Mouse (Mus musculus) hindbrain, embryonic 13.5 days (tissue): ENCODE measurements around the gene Calhm4. TPM values are rescaled to one million over a fixed set of nuclear protein-coding genes. Genes with fewer than 3 reads are reported as not detected.

Source experiments
- ATAC-seq: fragments of 200-750 bp; cut with Nextera tagmentation; 2 replicates; pipeline ENCODE4 v1.8.0; 2017; ENCODE audit warnings: moderate TSS enrichment; ENCODE audit not compliant: low FRiP score
- H3K27ac ChIP-seq: fragments of 300-500 bp; sonication (generic); 2 replicates; pipeline ENCODE4 v1.5.1; 2015; ENCODE audit warnings: inconsistent platforms, mild to moderate bottlenecking, moderate library complexity
- H3K27me3 ChIP-seq: fragments of 300-500 bp; sonication (generic); 2 replicates; pipeline ENCODE4 v1.6.1; 2015; ENCODE audit warnings: mild to moderate bottlenecking, inconsistent platforms
- H3K36me3 ChIP-seq: fragments of 300-500 bp; sonication (generic); 2 replicates; pipeline ENCODE4 v1.6.1; 2015; ENCODE audit warnings: mild to moderate bottlenecking, inconsistent platforms
- H3K4me1 ChIP-seq: fragments of 300-500 bp; sonication (generic); replicated peaks from 2 replicates; pipeline ENCODE4 v1.6.1; 2015; ENCODE audit warnings: inconsistent platforms
- H3K4me2 ChIP-seq: fragments of 300-500 bp; sonication (generic); 2 replicates; pipeline ENCODE4 v1.6.1; 2015; ENCODE audit warnings: inconsistent platforms, mild to moderate bottlenecking, moderate library complexity
- H3K4me3 ChIP-seq: fragments of 300-500 bp; sonication (generic); 2 replicates; pipeline ENCODE4 v1.5.1; 2015; ENCODE audit warnings: mild to moderate bottlenecking, inconsistent platforms
- H3K9ac ChIP-seq: fragments of 300-500 bp; sonication (generic); 2 replicates; pipeline ENCODE4 v1.6.1; 2015; ENCODE audit warnings: mild to moderate bottlenecking, inconsistent platforms
- H3K9me3 ChIP-seq: fragments of 300-500 bp; sonication (generic); 2 replicates; pipeline ENCODE4 v1.6.1; 2016; ENCODE audit warnings: inconsistent platforms
- WGBS: fragments of 180-500 bp; shearing (Covaris S2); methylation state at CpG from one replicate; pipeline ENCODE4 v1.1.7; 2015; 5-methylcytosine and 5-hydroxymethylcytosine counted together
- polyA plus RNA-seq: library from polyadenylated mRNA; unstranded; fragments of >200 nt; fragmentation: Nextera tagmentation; extraction: Ambion mirVana; gene quantifications from 2 replicates; pipeline ENCODE4 v1.2.1, GENCODE M21; 2015

Calhm4 gene
- polyA plus RNA-seq = not detected in 2 replicates

GRCm38 (mm10) chr10:34044210-34044609 is at the start of gene Calhm4:
Gene Calhm4 (minus strand): TSS chr10:34044310.
- no peak within 1 kb of the TSS for H3K9ac ChIP-seq
- H3K27ac ChIP-seq = no peak within 1 kb of the TSS
- no peaks in the 10 kb centered on the region for H3K4me1 ChIP-seq
- H3K4me3 ChIP-seq = no peak within 1 kb of the TSS
- no peaks in the 10 kb centered on the region for H3K9me3 ChIP-seq
- no peak for ATAC-seq
- no peaks in the 10 kb centered on the region for H3K27me3 ChIP-seq
- H3K36me3 ChIP-seq = no peaks in the 10 kb centered on the region
- H3K4me2 ChIP-seq = no peak within 1 kb of the TSS
- WGBS = 87% methylated on average over 5 of the region's 5 CpGs

GRCm38 (mm10) chr10:34091888-34092287 is 47.8 kb upstream of the Calhm4 start:
- WGBS = 62% methylated on average over 5 of the region's 5 CpGs

GRCm38 (mm10) chr10:34090481-34090880 is 46.4 kb upstream of the Calhm4 start:
- H3K4me2 ChIP-seq = no peak overlapping the region
- H3K4me3 ChIP-seq = no peak overlapping the region
- H3K36me3 ChIP-seq = no peaks in the 10 kb centered on the region
- ATAC-seq = no peak
- WGBS = 95% methylated on average over 1 of the region's 1 CpGs
- no peak overlapping the region for H3K27ac ChIP-seq
- H3K9ac ChIP-seq = no peak overlapping the region
- no peaks in the 10 kb centered on the region for H3K4me1 ChIP-seq
- no peaks in the 10 kb centered on the region for H3K27me3 ChIP-seq
- H3K9me3 ChIP-seq = no peaks in the 10 kb centered on the region

More at GRCm38 (mm10) chr10:34091888-34092287, 47.8 kb upstream of the Calhm4 start:
- Histone ChIP-seq H3K4me2 (no peak overlapping the region), H3K27ac (no peak overlapping the region), H3K36me3 (no peaks in the 10 kb centered on the region), H3K4me1 (no peaks in the 10 kb centered on the region), H3K4me3 (no peak overlapping the region), H3K9me3 (no peaks in the 10 kb centered on the region), H3K27me3 (no peaks in the 10 kb centered on the region), H3K9ac (no peak overlapping the region)
- ATAC-seq = no peak

GRCm38 (mm10) chr10:34089517-34089916 is 45.4 kb upstream of the Calhm4 start:
- Histone ChIP-seq H3K36me3 (no peaks in the 10 kb centered on the region), H3K9me3 (no peaks in the 10 kb centered on the region), H3K27me3 (no peaks in the 10 kb centered on the region), H3K4me1 (no peaks in the 10 kb centered on the region), H3K4me3 (no peak overlapping the region), H3K27ac (no peak overlapping the region), H3K4me2 (no peak overlapping the region), H3K9ac (no peak overlapping the region)
- ATAC-seq = no peak
- WGBS = 88% methylated on average over 3 of the region's 3 CpGs

- Histone ChIP-seq H3K36me3 (no peaks in the 10 kb centered on the region), H3K9me3 (no peaks in the 10 kb centered on the region), H3K4me3 (no peak overlapping the region), H3K27ac (no peak overlapping the region), H3K9ac (no peak overlapping the region), H3K4me2 (no peak overlapping the region), H3K4me1 (no peaks in the 10 kb centered on the region), H3K27me3 (no peaks in the 10 kb centered on the region)
- ATAC-seq = no peak
- 94% methylated on average over 2 of the region's 2 CpGs for WGBS
Observed at GRCm38 (mm10) chr10:34088515-34088914, 44.4 kb upstream of the Calhm4 start.

- no peaks in the 10 kb centered on the region for H3K36me3 ChIP-seq
- H3K4me3 ChIP-seq = no peak overlapping the region
- H3K4me1 ChIP-seq = no peaks in the 10 kb centered on the region
- H3K9me3 ChIP-seq = no peaks in the 10 kb centered on the region
- no peak overlapping the region for H3K9ac ChIP-seq
- no peak overlapping the region for H3K4me2 ChIP-seq
- H3K27me3 ChIP-seq = no peaks in the 10 kb centered on the region
- 88% methylated on average over 1 of the region's 1 CpGs for WGBS
- ATAC-seq = no peak
- no peak overlapping the region for H3K27ac ChIP-seq
Observed at GRCm38 (mm10) chr10:34086514-34086913, 42.4 kb upstream of the Calhm4 start.

- Histone ChIP-seq H3K9ac (no peak overlapping the region), H3K36me3 (no peaks in the 10 kb centered on the region), H3K27ac (no peak overlapping the region), H3K4me3 (no peak overlapping the region), H3K27me3 (no peaks in the 10 kb centered on the region), H3K9me3 (no peaks in the 10 kb centered on the region), H3K4me2 (no peak overlapping the region), H3K4me1 (no peaks in the 10 kb centered on the region)
- WGBS = 89% methylated on average over 5 of the region's 5 CpGs
- no peak for ATAC-seq
Observed at GRCm38 (mm10) chr10:34074522-34075200, 30.6 kb upstream of the Calhm4 start.

- 63% methylated on average over 2 of the region's 2 CpGs for WGBS
- ATAC-seq = no peak
- no peak overlapping the region for H3K4me2 ChIP-seq
Observed at GRCm38 (mm10) chr10:34071650-34072049, 27.5 kb upstream of the Calhm4 start.

GRCm38 (mm10) chr10:34070999-34071492 is 26.9 kb upstream of the Calhm4 start:
- Histone ChIP-seq H3K4me3 (no peak overlapping the region), H3K4me2 (no peak overlapping the region)
- 66% methylated on average over 5 of the region's 5 CpGs for WGBS

More at GRCm38 (mm10) chr10:34071650-34072049, 27.5 kb upstream of the Calhm4 start:
- no peak overlapping the region for H3K4me3 ChIP-seq
- H3K27me3 ChIP-seq = no peaks in the 10 kb centered on the region
- no peaks in the 10 kb centered on the region for H3K4me1 ChIP-seq
- no peak overlapping the region for H3K27ac ChIP-seq
- no peaks in the 10 kb centered on the region for H3K9me3 ChIP-seq
- H3K9ac ChIP-seq = no peak overlapping the region
- no peaks in the 10 kb centered on the region for H3K36me3 ChIP-seq

GRCm38 (mm10) chr10:34069606-34070005 is 25.5 kb upstream of the Calhm4 start:
- Histone ChIP-seq H3K9ac (no peak overlapping the region), H3K36me3 (no peaks in the 10 kb centered on the region), H3K27ac (no peak overlapping the region), H3K27me3 (no peaks in the 10 kb centered on the region), H3K4me1 (no peaks in the 10 kb centered on the region), H3K9me3 (no peaks in the 10 kb centered on the region), H3K4me2 (no peak overlapping the region), H3K4me3 (no peak overlapping the region)
- 78% methylated on average over 1 of the region's 1 CpGs for WGBS
- no peak for ATAC-seq

More at GRCm38 (mm10) chr10:34070999-34071492, 26.9 kb upstream of the Calhm4 start:
- Histone ChIP-seq H3K9ac (no peak overlapping the region), H3K36me3 (no peaks in the 10 kb centered on the region), H3K27me3 (no peaks in the 10 kb centered on the region), H3K4me1 (no peaks in the 10 kb centered on the region), H3K9me3 (no peaks in the 10 kb centered on the region), H3K27ac (no peak overlapping the region)
- ATAC-seq = no peak

GRCm38 (mm10) chr10:34066591-34066990 is 22.5 kb upstream of the Calhm4 start:
- Histone ChIP-seq H3K4me1 (no peaks in the 10 kb centered on the region), H3K27ac (no peak overlapping the region), H3K36me3 (no peaks in the 10 kb centered on the region), H3K4me3 (no peak overlapping the region), H3K27me3 (no peaks in the 10 kb centered on the region), H3K4me2 (no peak overlapping the region), H3K9me3 (no peaks in the 10 kb centered on the region), H3K9ac (no peak overlapping the region)
- WGBS = 61% methylated on average over 3 of the region's 3 CpGs
- no peak for ATAC-seq

GRCm38 (mm10) chr10:34053987-34054386 is 9.9 kb upstream of the Calhm4 start:
- H3K4me2 ChIP-seq = no peak overlapping the region
- no peak for ATAC-seq
- H3K36me3 ChIP-seq = no peaks in the 10 kb centered on the region
- H3K4me3 ChIP-seq = no peak overlapping the region
- no peak overlapping the region for H3K27ac ChIP-seq
- no peaks in the 10 kb centered on the region for H3K27me3 ChIP-seq
- 83% methylated on average over 2 of the region's 2 CpGs for WGBS
- no peaks in the 10 kb centered on the region for H3K9me3 ChIP-seq
- no peak overlapping the region for H3K9ac ChIP-seq
- no peaks in the 10 kb centered on the region for H3K4me1 ChIP-seq

GRCm38 (mm10) chr10:34037401-34037800 is 6.7 kb downstream of the Calhm4 start, which contains the start of gene Trappc3l:
Gene Trappc3l (plus strand): TSS chr10:34037597.
- Histone ChIP-seq H3K4me3 (no peak within 1 kb of the TSS), H3K9me3 (no peaks in the 10 kb centered on the region), H3K9ac (no peak within 1 kb of the TSS), H3K36me3 (no peaks in the 10 kb centered on the region), H3K27ac (no peak within 1 kb of the TSS), H3K4me2 (no peak within 1 kb of the TSS), H3K4me1 (peaks cover 6% of the 10 kb centered on the region; the same call in 1 of the 2 replicates), H3K27me3 (0 out of 2 replicates have a peak, but pooled peaks cover 4% of the 10 kb centered on the region)
- ATAC-seq = no peak
- 80% methylated on average over 3 of the region's 3 CpGs for WGBS
